Mouse (Mus musculus) lung, adult 2 months (tissue): ENCODE data around the gene Lrig2. TPM values are rescaled to one million over a fixed set of nuclear protein-coding genes. Genes with fewer than 3 reads are reported as not detected.
A peak's percentile ranks its signal among the peaks of the same experiment; 100 is the strongest.

Source experiments
- DNase-seq: peaks from one replicate; pipeline ENCODE4 v3.0.0; 2022
- H3K4me1 ChIP-seq: fragments of 200-500 bp; 2 replicates; pipeline ENCODE4 v1.6.1; 2011; ENCODE audit warnings: low read length; ENCODE audit not compliant: control insufficient read depth, insufficient read depth
- H3K4me3 ChIP-seq: fragments of 200-500 bp; replicated peaks from 2 replicates; pipeline ENCODE3; 2011; ENCODE audit warnings: low read depth, mild to moderate bottlenecking, control low read depth, low read length; ENCODE audit errors: extremely low read depth
- CTCF ChIP-seq: fragments of 200-500 bp; IDR thresholded peaks from 2 replicates; pipeline ENCODE4 v1.5.1; 2011; ENCODE audit warnings: mild to moderate bottlenecking, low read length, control low read depth; ENCODE audit not compliant: insufficient read depth
- POLR2A ChIP-seq: fragments of 200-500 bp; IDR thresholded peaks from 2 replicates; pipeline ENCODE4 v1.6.1; 2011; ENCODE audit warnings: low read depth, mild to moderate bottlenecking, control low read depth, low read length, borderline replicate concordance; ENCODE audit errors: extremely low read depth
- WGBS: fragments of 180-500 bp; shearing (Covaris S2); methylation state at CpG from one replicate; pipeline ENCODE4 v1.1.7; 2018; 5-methylcytosine and 5-hydroxymethylcytosine counted together
- polyA plus RNA-seq: library from polyadenylated mRNA; depleted of rRNA; stranded (reverse); fragments of >200 nt; gene quantifications from 2 replicates; pipeline ENCODE4 v1.2.3, GENCODE M21; 2012

The Lrig2 gene
- polyA plus RNA-seq, 1 experiment, result 7.8 TPM

DNA sequence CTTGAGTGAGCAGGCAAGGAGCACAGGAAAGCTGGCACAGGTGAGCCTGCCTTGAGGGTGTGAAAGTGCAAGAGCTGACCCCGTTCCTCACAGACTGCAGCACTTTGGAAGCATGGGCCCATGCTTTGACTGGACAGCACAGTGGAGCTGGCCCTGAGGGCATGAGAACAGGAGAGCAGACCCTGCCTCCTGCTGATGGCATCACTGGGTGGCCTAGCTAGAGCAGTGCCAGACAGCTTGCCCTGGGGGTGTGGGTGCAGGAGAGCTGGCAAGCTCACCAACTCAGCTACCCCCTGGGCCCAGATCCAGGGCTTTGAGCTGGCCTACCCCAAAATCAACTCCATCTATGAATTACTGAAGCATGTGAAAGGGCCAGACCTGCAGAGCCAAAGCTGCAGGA lies 53.1 kb downstream of the Lrig2 start:
- no peak for DNase-seq
- 79% methylated on average over 1 of the region's 1 CpGs for WGBS
- no peak for TF ChIP-seq CTCF
- no peak for TF ChIP-seq POLR2A
- Histone ChIP-seq H3K4me3 (no peak overlapping the region), H3K4me1 (no peaks in the 10 kb centered on the region)

DNA sequence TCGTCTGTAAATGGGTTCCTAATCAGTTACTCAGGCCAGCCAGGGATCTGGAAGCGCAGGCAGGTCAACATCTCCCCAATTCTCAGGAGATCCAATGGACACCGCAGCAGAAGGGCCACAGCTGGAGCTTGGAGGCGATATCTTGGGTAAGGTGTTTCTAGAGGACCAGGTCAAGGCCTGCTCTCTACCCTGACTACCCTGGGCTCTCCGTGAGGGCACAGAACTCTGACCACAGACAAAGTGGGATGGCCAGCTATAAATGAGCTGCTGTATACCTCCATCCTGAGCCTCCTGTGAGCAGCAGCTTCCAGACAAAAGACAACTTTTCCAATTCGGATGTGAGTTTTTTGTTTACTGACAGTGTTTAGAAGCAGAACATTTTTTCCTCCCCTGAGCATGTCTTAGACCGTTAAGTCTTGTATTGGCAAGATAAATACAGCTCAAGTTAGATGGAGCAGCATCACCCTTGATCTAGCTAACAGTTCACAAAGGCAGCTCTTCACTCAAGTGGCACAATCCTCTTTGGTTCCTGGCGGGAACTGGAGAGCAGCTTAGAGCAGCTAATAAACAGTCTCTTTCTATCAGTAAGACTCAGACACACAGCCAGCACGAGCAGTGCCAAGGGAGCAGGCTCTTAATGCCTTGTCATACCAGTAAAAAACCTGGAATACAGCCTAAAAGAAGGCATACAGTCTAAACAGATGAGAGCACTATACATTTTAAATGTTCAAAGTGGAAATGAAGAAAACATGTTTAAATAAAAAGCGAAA lies 56.0 kb downstream of the Lrig2 start:
- 79% methylated on average over 10 of the region's 10 CpGs for WGBS
- no peak overlapping the region for H3K4me3 ChIP-seq
- H3K4me1 ChIP-seq, result no peaks in the 10 kb centered on the region
- TF ChIP-seq POLR2A, result no peak
- no peak for TF ChIP-seq CTCF
- DNase-seq, result no peak

DNA sequence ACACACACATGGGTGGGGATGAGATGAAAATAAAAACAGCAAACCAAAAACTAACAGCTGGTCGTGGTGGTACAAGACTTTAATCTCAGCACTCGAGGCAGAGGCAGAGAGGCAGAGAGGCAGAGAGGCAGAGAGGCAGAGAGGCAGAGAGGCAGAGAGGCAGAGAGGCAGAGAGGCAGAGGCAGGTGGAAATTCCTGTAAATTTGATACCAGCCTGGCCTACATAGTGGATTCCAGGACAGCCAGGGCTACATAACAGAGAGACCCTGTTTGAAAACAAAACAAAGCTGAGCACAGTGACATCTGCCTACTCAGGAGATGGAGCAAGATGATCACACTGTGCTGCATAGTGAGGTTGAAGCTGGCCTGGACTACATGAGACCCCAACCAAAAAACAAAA lies 64.5 kb downstream of the Lrig2 start:
- H3K4me1 ChIP-seq, result no peaks in the 10 kb centered on the region
- DNase-seq, result no peak
- TF ChIP-seq CTCF, result no peak
- no peak for TF ChIP-seq POLR2A
- 47% methylated on average over 2 of the region's 2 CpGs for WGBS
- no peak overlapping the region for H3K4me3 ChIP-seq

DNA sequence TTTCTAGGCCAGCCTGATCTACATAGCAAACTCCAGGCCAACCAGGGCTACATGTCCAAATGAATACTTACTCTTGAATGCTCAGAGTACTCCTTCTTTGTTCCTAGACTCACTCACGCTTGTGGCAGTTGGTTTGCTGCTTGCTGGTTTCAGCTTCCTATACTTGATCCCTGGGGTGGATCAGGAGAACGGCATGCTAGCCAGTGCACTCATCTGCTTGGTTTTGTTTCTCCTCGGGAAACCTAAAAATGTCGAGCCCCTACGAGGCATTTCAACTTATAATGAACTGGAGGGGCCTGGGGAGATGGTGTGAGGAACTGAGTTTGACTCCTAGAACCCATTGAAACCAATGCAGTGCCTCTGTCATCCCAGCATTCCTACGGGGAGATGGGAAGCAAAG lies 65.0 kb downstream of the Lrig2 start:
- TF ChIP-seq POLR2A, result no peak
- no peak for TF ChIP-seq CTCF
- H3K4me3 ChIP-seq, result no peak overlapping the region
- no peak for DNase-seq
- no peaks in the 10 kb centered on the region; the same call in 1 of the 2 replicates for H3K4me1 ChIP-seq
- 87% methylated on average over 6 of the region's 6 CpGs for WGBS

DNA sequence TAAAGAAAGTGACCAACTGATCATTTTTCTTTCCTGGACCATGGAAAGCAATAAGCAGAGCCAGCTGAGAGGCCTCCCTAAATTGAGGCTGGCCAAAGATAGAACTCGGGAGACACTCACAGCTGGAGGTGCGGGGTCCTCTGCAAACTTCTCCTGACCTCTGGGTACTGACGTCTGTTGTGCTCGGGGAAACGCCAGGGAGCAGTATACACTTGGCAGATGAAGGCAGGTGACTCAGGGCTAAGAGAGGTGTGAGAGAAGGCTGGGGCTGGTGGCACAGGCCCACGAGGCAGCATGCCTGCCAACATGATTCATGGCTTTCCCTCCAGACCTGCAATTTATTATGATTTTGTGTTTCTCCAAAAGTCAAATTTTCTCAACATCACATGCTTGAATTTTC lies 66.1 kb downstream of the Lrig2 start:
- TF ChIP-seq CTCF, result no peak; the same call in 1 of the 2 replicates
- TF ChIP-seq POLR2A, result no peak
- 34% methylated on average over 6 of the region's 6 CpGs for WGBS
- Histone ChIP-seq H3K4me1 (peaks cover 2% of the 10 kb centered on the region; the same call in 1 of the 2 replicates), H3K4me3 (no peak overlapping the region)
- no peak for DNase-seq

DNA sequence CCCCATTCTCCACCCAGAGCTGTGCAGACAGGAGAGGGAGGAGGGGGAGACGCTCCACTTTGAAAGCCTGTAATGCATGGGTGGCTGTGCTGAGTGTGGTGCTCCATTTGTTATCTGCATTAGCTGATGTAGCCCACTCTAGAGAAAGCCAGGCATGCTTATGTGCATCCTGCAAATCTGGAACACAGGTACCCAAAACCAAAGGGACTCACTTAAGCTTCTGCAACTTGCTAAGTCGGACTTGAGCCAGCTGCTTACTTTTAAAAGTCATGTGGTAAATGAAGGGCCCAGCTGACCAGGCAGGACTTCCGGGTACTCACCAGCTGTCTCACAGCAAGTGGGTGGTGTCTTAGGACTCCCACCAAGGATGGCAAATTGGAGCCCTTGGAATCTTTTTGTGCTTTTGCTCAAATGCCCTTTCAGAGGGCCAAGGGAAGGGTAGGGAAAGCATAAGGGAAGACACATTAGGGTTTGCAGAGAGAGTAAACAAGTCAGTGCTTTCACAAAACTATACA lies 66.7 kb downstream of the Lrig2 start:
- WGBS, result 55% methylated on average over 3 of the region's 3 CpGs
- no peak for DNase-seq
- TF ChIP-seq CTCF (no peak), POLR2A (no peak)

DNA sequence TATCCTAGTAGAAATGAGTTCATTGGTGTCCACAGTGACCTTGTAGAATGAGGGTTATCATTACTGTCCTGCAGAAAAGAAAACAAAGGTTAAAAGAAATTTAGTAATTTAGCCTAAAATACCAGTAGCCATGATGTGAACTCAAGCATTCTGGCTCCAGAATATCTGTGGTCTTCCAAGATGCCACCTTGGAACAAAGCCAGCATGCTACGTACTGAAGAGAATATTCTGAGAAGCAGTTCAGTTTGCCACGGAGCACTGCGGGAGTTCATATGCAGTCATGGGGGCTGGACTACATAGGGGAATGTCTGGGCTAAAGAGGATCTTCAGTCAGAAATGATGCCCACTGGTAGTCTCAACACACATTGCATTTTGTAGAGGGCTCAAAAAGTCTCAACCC lies 67.6 kb downstream of the Lrig2 start:
- 83% methylated on average over 3 of the region's 3 CpGs for WGBS
- no peak for TF ChIP-seq POLR2A
- TF ChIP-seq CTCF, result no peak
- DNase-seq, result no peak
- peaks cover 4% of the 10 kb centered on the region; the same call in 1 of the 2 replicates for H3K4me1 ChIP-seq
- no peak overlapping the region for H3K4me3 ChIP-seq

More for the DNA sequence above, 66.7 kb downstream of the Lrig2 start:
- H3K4me3 ChIP-seq, result no peak overlapping the region
- peaks cover 4% of the 10 kb centered on the region; the same call in 1 of the 2 replicates for H3K4me1 ChIP-seq

DNA sequence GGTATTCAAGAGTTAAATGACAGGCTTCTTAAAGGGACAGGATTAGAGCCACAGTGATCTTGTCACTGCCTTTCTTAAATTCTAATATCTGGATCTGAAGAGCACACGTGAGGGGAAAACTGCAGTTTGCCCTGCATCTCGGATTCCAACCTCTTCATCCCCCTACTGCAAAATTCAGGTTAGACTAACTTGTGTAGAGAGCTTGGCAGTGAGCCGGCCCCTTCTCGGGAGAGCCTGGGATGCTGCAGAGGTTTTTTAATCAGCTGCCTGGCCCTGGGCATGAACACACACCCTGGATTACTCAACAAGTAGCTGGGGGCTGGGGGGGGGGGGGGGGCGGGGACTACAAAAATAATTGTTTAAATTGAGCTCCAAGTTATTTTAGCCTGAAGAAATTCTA lies 69.4 kb downstream of the Lrig2 start:
- 20% methylated on average over 5 of the region's 5 CpGs for WGBS
- no peak for TF ChIP-seq CTCF
- TF ChIP-seq POLR2A, result no peak
- peaks cover 6% of the 10 kb centered on the region; the same call in 1 of the 2 replicates for H3K4me1 ChIP-seq
- H3K4me3 ChIP-seq, result no peak overlapping the region
- DNase-seq, result no peak

DNA sequence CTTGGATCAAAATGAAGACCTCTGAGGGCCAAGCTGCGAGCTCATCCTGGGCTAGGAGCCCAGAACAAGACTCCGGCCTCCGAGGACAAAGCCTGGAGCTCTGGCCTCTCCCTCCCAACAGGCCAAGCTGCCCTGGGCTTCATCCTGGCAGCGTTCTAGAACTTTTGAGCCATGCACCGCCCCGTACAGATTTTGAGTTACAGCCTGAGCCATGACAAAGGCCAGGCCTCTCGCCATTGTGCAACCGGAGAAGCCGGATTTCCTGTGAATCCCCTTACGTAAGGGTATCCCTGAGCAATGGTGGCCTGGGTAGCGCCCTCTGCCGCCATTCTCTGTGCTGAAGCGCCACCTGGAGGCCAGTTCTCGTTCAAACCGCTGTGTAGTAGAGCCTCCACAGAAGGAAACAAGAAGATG lies 69.8 kb downstream of the Lrig2 start:
- H3K4me1 ChIP-seq, result peaks cover 6% of the 10 kb centered on the region; the same call in 1 of the 2 replicates
- peak overlapping the region; percentile 29 for H3K4me3 ChIP-seq
- DNase-seq, result peak; percentile 96
- WGBS, result 1% methylated on average over 15 of the region's 15 CpGs
- TF ChIP-seq POLR2A (peak; percentile 43; the same call in 1 of the 2 replicates), CTCF (peak; percentile 91)

DNA sequence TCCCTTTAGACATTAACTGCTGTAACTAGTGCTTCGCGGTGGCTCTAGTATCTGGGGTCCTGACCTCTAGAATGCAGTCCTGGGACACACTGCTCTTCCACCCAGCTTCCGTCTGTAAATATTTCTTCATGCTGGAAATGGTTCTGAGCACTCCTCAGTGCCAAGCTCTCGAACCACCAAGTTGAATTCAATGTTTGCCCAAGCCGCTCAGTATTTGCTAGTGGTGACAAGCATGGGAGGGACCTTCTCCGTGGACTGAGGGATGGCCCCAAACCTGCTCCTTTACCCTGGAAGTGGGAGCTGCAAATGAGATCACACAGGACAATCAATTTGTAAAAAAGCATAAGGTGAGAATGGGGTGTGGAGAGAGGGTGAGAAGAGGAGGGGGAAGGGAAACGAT lies 70.3 kb downstream of the Lrig2 start:
- peak; percentile 51 for DNase-seq
- Histone ChIP-seq H3K4me1 (peaks cover 6% of the 10 kb centered on the region; the same call in 1 of the 2 replicates), H3K4me3 (peak overlapping the region; percentile 29)
- TF ChIP-seq POLR2A (no peak), CTCF (no peak)
- WGBS, result 40% methylated on average over 7 of the region's 7 CpGs
